Mouse (Mus musculus): Measurements from ENCODE around the gene Dpep3. TPM values are rescaled to one million over a fixed set of nuclear protein-coding genes. Genes with fewer than 3 reads are reported as not detected.

Gene Dpep3
- polyA plus RNA-seq (2017; shearing (Covaris generic)) = not detected

GRCm38 (mm10) chr8:105979325-105979724 is at the start of gene Dpep3:
Gene Dpep3, minus strand, starts transcription at chr8:105979429.

DNA sequence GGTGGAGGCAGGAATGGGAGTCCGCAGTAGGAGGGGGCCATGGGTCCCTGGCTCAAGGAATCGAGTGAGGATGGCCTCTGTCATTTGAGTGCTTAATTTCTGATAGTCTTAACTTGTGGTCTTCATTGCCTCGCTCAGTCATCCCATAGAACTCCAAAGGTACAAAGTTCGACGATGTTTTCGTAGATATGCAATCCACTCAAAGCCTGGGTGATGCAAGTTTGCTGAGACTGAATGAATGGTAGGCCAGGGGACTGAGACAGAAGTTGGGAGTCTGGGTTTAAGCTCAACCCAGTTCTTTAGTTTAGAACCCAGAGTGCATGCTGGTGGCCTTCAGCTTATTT is 32.4 kb upstream of the Dpep3 start, which contains the start of gene Ddx28:
Gene Ddx28, minus strand, starts transcription at position 240 of the 344 bp plus-strand sequence.

GRCm38 (mm10) chr8:106005875-106006274 is 26.6 kb upstream of the Dpep3 start, which contains the start of gene Dpep2nb:
Gene Dpep2nb, minus strand, starts transcription at chr8:106005975.

DNA sequence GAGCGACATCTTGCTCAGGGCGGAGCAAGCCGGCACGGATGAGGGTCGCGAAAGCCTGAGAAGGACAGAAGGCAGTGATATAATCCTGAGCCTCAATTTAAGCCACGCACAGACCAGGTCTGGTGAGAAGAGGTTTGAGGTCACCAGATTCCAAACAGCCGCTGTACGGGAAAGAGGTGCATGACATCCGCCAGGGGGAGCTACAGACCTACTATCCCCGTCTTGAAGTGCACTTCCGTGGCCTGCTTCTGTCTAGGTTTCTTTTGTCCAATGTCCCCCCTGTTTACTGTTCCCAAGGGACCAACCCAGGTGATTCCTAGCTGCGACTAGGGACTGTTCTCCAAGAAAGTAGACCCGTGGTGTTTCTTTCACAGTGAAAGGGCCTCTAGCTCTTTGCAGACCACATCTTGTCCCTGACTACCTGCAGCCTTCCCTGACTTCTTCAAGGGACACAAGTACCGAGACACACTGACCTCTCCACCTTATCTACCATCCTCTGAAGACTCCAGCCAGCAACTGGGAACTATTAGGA is 11.7 kb upstream of the Dpep3 start, which contains the start of gene Dus2:
Gene Dus2, plus strand, starts transcription at position 482 of the 532 bp plus-strand sequence.

GRCm38 (mm10) chr8:105965905-105966341 is 13.3 kb downstream of the Dpep3 start, which contains the start of gene Slc12a4:
Gene Slc12a4, minus strand, starts transcription at chr8:105966097.

GRCm38 (mm10) chr8:105943321-105943739 is 35.9 kb downstream of the Dpep3 start, which contains the start of gene Lcat:
Gene Lcat, minus strand, starts transcription at chr8:105943382.

GRCm38 (mm10) chr8:105938306-105938669 is 40.9 kb downstream of the Dpep3 start, which contains the start of gene Psmb10:
Gene Psmb10, minus strand, starts transcription at chr8:105938444.

DNA sequence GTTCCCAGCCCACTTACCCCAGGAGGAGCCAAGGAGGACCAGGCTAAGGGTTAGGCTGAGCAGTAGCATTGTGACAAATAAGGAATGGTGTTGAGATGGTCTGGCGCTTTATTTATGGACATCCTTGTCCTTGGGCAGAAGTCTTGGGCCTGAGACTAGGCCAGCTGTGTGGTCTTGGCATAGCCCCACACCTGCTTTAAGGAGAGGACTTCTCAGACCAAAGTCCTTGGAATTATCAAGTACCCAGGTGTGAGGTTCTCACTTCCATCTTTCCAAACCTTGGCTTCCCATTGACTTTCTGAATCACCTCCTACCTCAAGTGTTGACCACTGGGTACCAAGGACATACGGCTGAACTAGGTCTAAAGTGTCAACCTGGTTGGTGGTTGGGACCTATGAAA is 45.5 kb downstream of the Dpep3 start, which contains the start of gene Ctrl:
Gene Ctrl, minus strand, starts transcription at position 101 of the 400 bp plus-strand sequence.

Other genes starting within 250 kb of the Dpep3 start
- 1 to 10 TPM; 2.1 to 4.7 TPM for gene Gfod2, start 220.8 kb downstream of the Dpep3 start, polyA plus RNA-seq (2017; shearing (Covaris generic))
- gene Ranbp10, start 152.1 kb downstream of the Dpep3 start, polyA plus RNA-seq (2017; shearing (Covaris generic)) = 10 to 100 TPM; 23.7 to 27.1 TPM
- under 1 TPM in 1 of 2 experiments, not detected in 1; 0.10 TPM for gene Tsnaxip1, start 151.7 kb downstream of the Dpep3 start, polyA plus RNA-seq (2017; shearing (Covaris generic))
- gene Cenpt, start 126.2 kb downstream of the Dpep3 start, polyA plus RNA-seq (2017; shearing (Covaris generic)) = 10 to 100 TPM; 12.8 to 21.8 TPM
- gene Thap11, start 124.3 kb downstream of the Dpep3 start, polyA plus RNA-seq (2017; shearing (Covaris generic)) = 10 to 100 TPM; 26.6 to 30.2 TPM
- gene Nutf2, start 118.8 kb downstream of the Dpep3 start, polyA plus RNA-seq (2017; shearing (Covaris generic)) = 10 to 100 TPM in 1 of 2 experiments, 1 to 10 TPM in 1; 8.9 to 11.9 TPM
- 10 to 100 TPM; 49.6 to 60.5 TPM for gene Edc4, start 98.5 kb downstream of the Dpep3 start, polyA plus RNA-seq (2017; shearing (Covaris generic))
- gene Nrn1l, start 85.9 kb downstream of the Dpep3 start, polyA plus RNA-seq (2017; shearing (Covaris generic)) = under 1 TPM; 0.47 to 0.92 TPM
- gene Pskh1, start 79.0 kb downstream of the Dpep3 start, polyA plus RNA-seq (2017; shearing (Covaris generic)) = 10 to 100 TPM; 18.0 to 22.4 TPM
- gene Ctrl, start 45.6 kb downstream of the Dpep3 start, polyA plus RNA-seq (2017; shearing (Covaris generic)) = 1 to 10 TPM; 1.7 to 2.0 TPM
- gene Psmb10, start 41.0 kb downstream of the Dpep3 start, polyA plus RNA-seq (2017; shearing (Covaris generic)) = 100 to 1,000 TPM; 512 to 532 TPM
- gene Lcat, start 36.0 kb downstream of the Dpep3 start, polyA plus RNA-seq (2017; shearing (Covaris generic)) = under 1 TPM in 1 of 2 experiments, not detected in 1; 0.52 TPM
- gene Slc12a4, start 13.3 kb downstream of the Dpep3 start, polyA plus RNA-seq (2017; shearing (Covaris generic)) = 10 to 100 TPM; 12.8 to 16.4 TPM
- 10 to 100 TPM; 22.9 to 25.6 TPM for gene Dus2, start 11.9 kb upstream of the Dpep3 start, polyA plus RNA-seq (2017; shearing (Covaris generic))
- gene Dpep2nb, start 26.5 kb upstream of the Dpep3 start, polyA plus RNA-seq (2017; shearing (Covaris generic)) = under 1 TPM; 0.16 to 0.33 TPM
- gene Ddx28, start 32.5 kb upstream of the Dpep3 start, polyA plus RNA-seq (2017; shearing (Covaris generic)) = 10 to 100 TPM; 16.9 to 18.8 TPM
- 100 to 1,000 TPM; 130 to 146 TPM for gene Nfatc3, start 79.4 kb upstream of the Dpep3 start, polyA plus RNA-seq (2017; shearing (Covaris generic))
- 1 to 10 TPM in 1 of 2 experiments, under 1 TPM in 1; 0.47 to 1.6 TPM for gene Esrp2, start 157.5 kb upstream of the Dpep3 start, polyA plus RNA-seq (2017; shearing (Covaris generic))
- gene Pla2g15, start 171.0 kb upstream of the Dpep3 start, polyA plus RNA-seq (2017; shearing (Covaris generic)) = 10 to 100 TPM in 1 of 2 experiments, 1 to 10 TPM in 1; 8.3 to 11.1 TPM
- 10 to 100 TPM; 24.6 to 40.9 TPM for gene Slc7a6, start 189.4 kb upstream of the Dpep3 start, polyA plus RNA-seq (2017; shearing (Covaris generic))
- gene Slc7a6os, start 231.5 kb upstream of the Dpep3 start, polyA plus RNA-seq (2017; shearing (Covaris generic)) = 10 to 100 TPM; 56.7 to 59.6 TPM
- gene Prmt7, start 231.5 kb upstream of the Dpep3 start, polyA plus RNA-seq (2017; shearing (Covaris generic)) = 10 to 100 TPM; 31.5 to 34.6 TPM